Mouse (Mus musculus) heart, embryonic 11.5 days (tissue): Measurements from ENCODE around the gene Naa11. TPM values are rescaled to one million over a fixed set of nuclear protein-coding genes. Genes with fewer than 3 reads are reported as not detected.

Experiments used
- polyA plus RNA-seq: library from polyadenylated mRNA; unstranded; fragments of >200 nt; fragmentation: Nextera tagmentation; extraction: Ambion mirVana; gene quantifications from 2 replicates; pipeline ENCODE4 v1.2.1, GENCODE M21; 2014

Naa11 gene
- polyA plus RNA-seq, 1 experiment from 2014 or later = not detected

Other genes with a start within 250 kb of the Naa11 start
- not detected in 2 replicates for gene Gk2, start 64.6 kb upstream of the Naa11 start, polyA plus RNA-seq